10 mouse cellular contexts compared by ENCODE assay signal in the genomic region with DNA sequence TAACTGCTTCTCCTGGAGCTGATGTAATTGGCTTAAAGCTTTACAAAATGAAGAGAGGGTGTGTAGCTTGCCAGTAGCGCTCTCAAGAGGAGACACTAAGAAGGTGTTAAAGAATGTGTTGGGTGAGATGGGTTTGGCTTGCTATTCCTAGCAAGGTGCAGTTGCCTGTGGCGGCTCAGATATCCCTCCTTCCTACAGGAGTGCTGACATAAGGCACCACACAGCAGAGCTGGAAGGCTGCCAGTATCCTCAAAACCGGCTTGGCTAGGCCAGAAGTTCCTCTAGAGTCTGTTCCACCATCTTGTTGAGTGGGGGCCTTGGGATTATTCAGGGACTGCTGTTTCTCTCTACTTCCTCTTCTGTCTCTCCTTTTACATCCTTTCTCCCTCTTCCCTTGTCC.
DNase-seq lines count a peak whose midpoint lies in the region; ATAC-seq and TF ChIP-seq lines count a peak whose summit lies in the region.
"Had no signal": no experiment of that assay in that cellular context is flagged by ENCODE, and none has a peak within 500 bp of the region (broad histone marks: within the 10 kb centered on the region; RNA-seq: fewer than 3 reads in every experiment).

No protein-coding gene starts in this region.

- no peaks in the 10 kb centered on the region for H3K36me3 ChIP-seq in heart, embryonic 10.5 days
- H3K36me3 ChIP-seq: midbrain, embryonic 12.5 days had no signal

- H3K4me1 ChIP-seq in heart, embryonic 10.5 days = 0 out of 2 replicates have a peak, but pooled peaks cover 3% of the 10 kb centered on the region
- H3K4me1 ChIP-seq in bone marrow macrophage, adult 2 months (ENCODE audit: control insufficient read depth, insufficient read depth, low read length) = peaks cover 27% of the 10 kb centered on the region

- H3K27me3 ChIP-seq in heart, embryonic 10.5 days (ENCODE audit: insufficient read depth, poor library complexity, severe bottlenecking) = no peaks in the 10 kb centered on the region

- ATAC-seq in monocyte, adult 5-6 weeks (replicated peaks; ENCODE audit: insufficient number of reproducible peaks, low FRiP score, low TSS enrichment, poor library complexity, severe bottlenecking) = no peak

- WGBS in heart, embryonic 10.5 days = 36% methylated on average over 3 of the region's 3 CpGs

- no peaks in the 10 kb centered on the region for H3K9me3 ChIP-seq in heart, embryonic 10.5 days
- H3K9me3 ChIP-seq: midbrain, embryonic 12.5 days had no signal

- H3K27ac ChIP-seq in heart, embryonic 10.5 days = no peak overlapping the region
- peak overlapping the region; percentile 95 for H3K27ac ChIP-seq in bone marrow macrophage, adult 2 months (ENCODE audit: insufficient read depth, low read depth, low read length)
- H3K27ac ChIP-seq: midbrain, embryonic 12.5 days had no signal

- intact Hi-C loops in heart, postnatal 14 days (cut with DNase I) = no loop called here

- no peak for TF ChIP-seq POLR2A in bone marrow macrophage, adult 2 months (IDR thresholded peaks at IDR 0.05; ENCODE audit: borderline replicate concordance, low read depth, low read length)

- peak; percentile 6 to 8 for DNase-seq in heart, postnatal 14 days
- no peak for DNase-seq in heart, embryonic 10.5 days (ENCODE audit: low spot score)
- DNase-seq in cerebellum, postnatal 14 days = peak; percentile 61 to 64
- peak; percentile 28 for DNase-seq in lung, postnatal 14 days
- DNase-seq in thymus, postnatal 36 days = no peak
- no peak for DNase-seq in thymus, postnatal 25 days
- DNase-seq: embryo, embryonic 11 days had no signal

- H3K4me3 ChIP-seq in heart, embryonic 10.5 days = no peak overlapping the region
- H3K4me3 ChIP-seq in bone marrow macrophage, adult 2 months (ENCODE audit: insufficient read depth, low read length) = no peak overlapping the region
- H3K4me3 ChIP-seq: midbrain, embryonic 12.5 days had no signal

- TF ChIP-seq CTCF in bone marrow macrophage, adult 2 months (IDR thresholded peaks at IDR 0.05; ENCODE audit: low read depth, low read length) = no peak

Comparison
In these comparisons a context has a peak if more than half of its experiments do, and no peak if none do; other contexts are left out.
1. DNase-seq: peak in heart, postnatal 14 days (2 of 2), cerebellum, postnatal 14 days (2 of 2) and lung, postnatal 14 days (single experiment); none in heart, embryonic 10.5 days (single experiment), thymus, postnatal 36 days (0 of 2) and thymus, postnatal 25 days (single experiment).